Mouse (Mus musculus) erythroblast, embryonic 14.5 days (primary cell): ENCODE results near the gene Mindy3.

ENCODE experiments used
- GATA1 ChIP-seq: IDR thresholded peaks from 2 replicates; pipeline ENCODE4 v1.6.1; 2012; ENCODE audit warnings: low read length, inconsistent platforms, mixed read lengths
- TAL1 ChIP-seq: IDR thresholded peaks from 3 replicates; pipeline ENCODE4 v1.6.1; 2012; ENCODE audit warnings: low read length, inconsistent platforms, mixed read lengths

GRCm38 (mm10) chr2:12402469-12402868 lies 16.8 kb downstream of the Mindy3 start:
- TF ChIP-seq GATA1 = no peak
- no peak for TF ChIP-seq TAL1
